Comparison of ENCODE assay signal across 8 mouse cellular contexts in the genomic region with DNA sequence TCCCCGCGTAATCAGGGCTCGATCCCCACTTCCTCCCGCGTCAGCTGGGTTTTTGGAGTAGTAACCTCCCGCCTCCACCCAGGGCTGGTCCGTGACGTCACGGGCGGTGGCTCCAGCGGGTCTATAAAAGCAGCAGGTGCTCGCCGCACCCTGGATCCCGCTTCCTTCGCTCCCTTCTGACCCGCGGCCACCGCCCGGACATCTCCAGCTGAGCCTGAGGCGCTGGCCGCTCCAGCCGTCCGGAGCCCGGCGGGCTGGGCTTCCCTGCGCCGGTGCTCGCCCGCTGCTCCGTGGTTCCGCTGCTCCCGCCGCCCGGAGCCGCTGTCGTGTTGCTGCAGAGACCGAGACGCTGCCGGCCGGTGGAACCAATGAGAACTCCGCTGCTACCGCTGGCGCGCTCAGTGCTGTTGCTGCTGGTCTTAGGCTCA. TPM values are rescaled to one million over a fixed set of nuclear protein-coding genes. Genes with fewer than 3 reads are reported as not detected.
DNase-seq lines count a peak whose midpoint lies in the region; ATAC-seq and TF ChIP-seq lines count a peak whose summit lies in the region.

Gene Areg (plus strand): TSS at position 154 of the 428 bp plus-strand sequence.

- ATAC-seq in forebrain, embryonic 11.5 days (replicated peaks; ENCODE audit: low FRiP score) = peak; percentile 88
- ATAC-seq in liver, postnatal 0 days = peak; percentile 56
- peak; percentile 95 for ATAC-seq in neural tube, embryonic 13.5 days (ENCODE audit: low read depth)

- TF ChIP-seq EP300 in liver, postnatal 0 days (IDR thresholded peaks at IDR 0.05; ENCODE audit: low read depth) = no peak

- no peaks in the 10 kb centered on the region for H3K4me1 ChIP-seq in forebrain, embryonic 11.5 days (replicated peaks; ENCODE audit: control insufficient read depth, insufficient read depth, low read length)
- no peaks in the 10 kb centered on the region for H3K4me1 ChIP-seq in liver, postnatal 0 days (ENCODE audit: insufficient read depth)
- H3K4me1 ChIP-seq in neural tube, embryonic 13.5 days (replicated peaks) = peaks cover 8% of the 10 kb centered on the region

- intact Hi-C loops in heart, postnatal 36 days (cut with DNase I) = no loop called here

- WGBS in forebrain, embryonic 11.5 days = 0% methylated on average over 44 of the region's 44 CpGs
- WGBS in liver, postnatal 0 days (ENCODE audit: insufficient replicate concordance) = 2% methylated on average over 44 of the region's 44 CpGs
- WGBS in neural tube, embryonic 13.5 days = 0% methylated on average over 44 of the region's 44 CpGs

- H3K4me3 ChIP-seq in forebrain, embryonic 11.5 days (ENCODE audit: low read depth, low read length) = peak within 1 kb of the TSS; percentile 54
- H3K4me3 ChIP-seq in liver, postnatal 0 days (ENCODE audit: low read depth, low read length) = peak within 1 kb of the TSS; percentile 44
- peak within 1 kb of the TSS; percentile 57 for H3K4me3 ChIP-seq in neural tube, embryonic 13.5 days

- no peak for TF ChIP-seq CTCF in liver, postnatal 0 days (IDR thresholded peaks at IDR 0.05; ENCODE audit: low read depth)

- H3K27me3 ChIP-seq in forebrain, embryonic 11.5 days (ENCODE audit: control insufficient read depth, insufficient read depth, low read length) = peaks cover 14% of the 10 kb centered on the region
- H3K27me3 ChIP-seq in liver, postnatal 0 days (ENCODE audit: insufficient read depth, low read length) = peaks cover 34% of the 10 kb centered on the region
- peaks cover 31% of the 10 kb centered on the region for H3K27me3 ChIP-seq in neural tube, embryonic 13.5 days

- H3K4me2 ChIP-seq in forebrain, embryonic 11.5 days (ENCODE audit: low read depth, low read length, severe bottlenecking) = peak within 1 kb of the TSS; percentile 96
- peak within 1 kb of the TSS; percentile 80 for H3K4me2 ChIP-seq in liver, postnatal 0 days (ENCODE audit: low read depth, low read length)
- peak within 1 kb of the TSS; percentile 85 for H3K4me2 ChIP-seq in neural tube, embryonic 13.5 days

- H3K27ac ChIP-seq in forebrain, embryonic 11.5 days (ENCODE audit: low read depth, low read length) = no peak within 1 kb of the TSS
- H3K27ac ChIP-seq in liver, postnatal 0 days (ENCODE audit: low read depth) = no peak within 1 kb of the TSS
- no peak within 1 kb of the TSS for H3K27ac ChIP-seq in neural tube, embryonic 13.5 days (replicated peaks)

- no peaks in the 10 kb centered on the region for H3K36me3 ChIP-seq in forebrain, embryonic 11.5 days (ENCODE audit: control insufficient read depth, insufficient read depth, low read length)
- no peaks in the 10 kb centered on the region for H3K36me3 ChIP-seq in liver, postnatal 0 days (replicated peaks; ENCODE audit: insufficient read depth, low read length)
- H3K36me3 ChIP-seq in neural tube, embryonic 13.5 days = no peaks in the 10 kb centered on the region

- H3K9me3 ChIP-seq in forebrain, embryonic 11.5 days (ENCODE audit: control insufficient read depth, low read length) = no peaks in the 10 kb centered on the region
- no peaks in the 10 kb centered on the region for H3K9me3 ChIP-seq in liver, postnatal 0 days (ENCODE audit: low read length)
- H3K9me3 ChIP-seq in neural tube, embryonic 13.5 days = no peaks in the 10 kb centered on the region

- H3K9ac ChIP-seq in forebrain, embryonic 11.5 days (ENCODE audit: low read length) = peak within 1 kb of the TSS; percentile 58
- H3K9ac ChIP-seq in liver, postnatal 0 days (replicated peaks) = no peak within 1 kb of the TSS
- H3K9ac ChIP-seq in neural tube, embryonic 13.5 days = peak within 1 kb of the TSS; percentile 63

- peak; percentile 87 for DNase-seq in 3134 (ENCODE audit: extremely low read depth, insufficient read length, low spot score)
- peak; percentile 65 for DNase-seq in adrenal gland, postnatal 10 days
- peak; percentile 76 for DNase-seq in forebrain, embryonic 11.5 days (ENCODE audit: low spot score)
- DNase-seq in heart, postnatal 36 days = peak; percentile 45 to 46
- DNase-seq in kidney, postnatal 4 days = peak; percentile 69 to 72
- peak; percentile 59 for DNase-seq in liver, postnatal 0 days
- peak; percentile 15 to 25 for DNase-seq in thymus, postnatal 10 days (ENCODE audit: low spot score in 2 of 2)

RNA-seq across cellular contexts. Expression of gene Areg, which starts in this region (rescaled TPM):
- under 1 TPM in 1 of 2 experiments, not detected in 1; 0.21 TPM for total RNA-seq in adrenal gland, postnatal 10 days (2021)
- 0.16 TPM in 1 of 2 replicates, not detected in the other for polyA plus RNA-seq in forebrain, embryonic 11.5 days (2014; fragmentation: Nextera tagmentation; extraction: Ambion mirVana)
- not detected for total RNA-seq in heart, postnatal 36 days (2021)
- not detected in 2 replicates for polyA plus RNA-seq in liver, postnatal 0 days (2015; fragmentation: Nextera tagmentation; extraction: Ambion mirVana)
- polyA plus RNA-seq in neural tube, embryonic 13.5 days (2015; fragmentation: Nextera tagmentation; extraction: Ambion mirVana) = 1.8 and 2.6 TPM in 2 replicates

Comparison
In these comparisons a context has a peak if more than half of its experiments do, and no peak if none do; other contexts are left out.
1. Peak in DNase-seq in adrenal gland, postnatal 10 days; RNA of the gene not detected or under 1 TPM.
2. Peak in DNase-seq, ATAC-seq, H3K4me3 ChIP-seq, H3K9ac ChIP-seq and H3K4me2 ChIP-seq in forebrain, embryonic 11.5 days; RNA of the gene not detected or under 1 TPM.
3. Peak in DNase-seq in heart, postnatal 36 days; RNA of the gene not detected or under 1 TPM.
4. Peak in DNase-seq, ATAC-seq, H3K4me3 ChIP-seq and H3K4me2 ChIP-seq in liver, postnatal 0 days; RNA of the gene not detected or under 1 TPM.
5. DNase-seq: peak in every context shown above with its lines; median percentile 87 in 3134; 76 in forebrain, embryonic 11.5 days; 70 in kidney, postnatal 4 days; 65 in adrenal gland, postnatal 10 days; 59 in liver, postnatal 0 days; 46 in heart, postnatal 36 days; 20 in thymus, postnatal 10 days.